Mouse (Mus musculus) CD4-positive, CD25-positive, alpha-beta regulatory T cell, adult 4 months (primary cell): ENCODE measurements around the gene Oxnad1. TPM values are rescaled to one million over a fixed set of nuclear protein-coding genes. Genes with fewer than 3 reads are reported as not detected.
"Not testable (repeated sequence)": the region's sequence is repeated elsewhere in the genome, so short reads cannot be mapped to it uniquely, and the experiment has no call there.

Source experiments
- ATAC-seq: one replicate; pipeline ENCODE4 v1.8.0; 2017
- polyA plus RNA-seq, 2 experiments: library from polyadenylated mRNA; unstranded; fragments of 100-300 nt; shearing (Covaris generic); gene quantifications; one replicate each; pipeline ENCODE4 v1.2.1; 2017

Oxnad1 gene
- polyA plus RNA-seq, 2 experiments from 2014 or later = 14.8 to 25.3 TPM

GRCm38 (mm10) chr14:32091124-32091523 lies 6.0 kb downstream of the Oxnad1 start:
- no peak for ATAC-seq

GRCm38 (mm10) chr14:32091704-32092103 lies 6.5 kb downstream of the Oxnad1 start:
- ATAC-seq = no peak

GRCm38 (mm10) chr14:32093018-32093417 lies 7.8 kb downstream of the Oxnad1 start:
- ATAC-seq = no peak

GRCm38 (mm10) chr14:32093500-32094117 lies 8.4 kb downstream of the Oxnad1 start:
- ATAC-seq = no peak

GRCm38 (mm10) chr14:32095646-32096045 lies 10.5 kb downstream of the Oxnad1 start:
- ATAC-seq = no peak

- no peak for ATAC-seq
Observed at GRCm38 (mm10) chr14:32096740-32097139, 11.6 kb downstream of the Oxnad1 start.

GRCm38 (mm10) chr14:32097691-32098090 lies 12.5 kb downstream of the Oxnad1 start:
- no peak for ATAC-seq

- no peak for ATAC-seq
Observed at GRCm38 (mm10) chr14:32098951-32099350, 13.8 kb downstream of the Oxnad1 start.

GRCm38 (mm10) chr14:32103556-32103955 lies 18.4 kb downstream of the Oxnad1 start:
- no peak for ATAC-seq

- no peak for ATAC-seq
Observed at GRCm38 (mm10) chr14:32105663-32106062, 20.5 kb downstream of the Oxnad1 start.

- ATAC-seq = no peak
Observed at GRCm38 (mm10) chr14:32106911-32107310, 21.7 kb downstream of the Oxnad1 start.

- not testable (repeated sequence) for ATAC-seq
Observed at GRCm38 (mm10) chr14:32112124-32112523, 26.9 kb downstream of the Oxnad1 start.

GRCm38 (mm10) chr14:32120940-32121919 lies 36.1 kb downstream of the Oxnad1 start:
- ATAC-seq = no peak

GRCm38 (mm10) chr14:32121920-32122315 lies 36.7 kb downstream of the Oxnad1 start:
- peak; percentile 47 for ATAC-seq

- ATAC-seq = no peak
Observed at GRCm38 (mm10) chr14:32124261-32124660, 39.1 kb downstream of the Oxnad1 start.

GRCm38 (mm10) chr14:32125256-32125655 lies 40.1 kb downstream of the Oxnad1 start:
- ATAC-seq = not testable (repeated sequence)

- no peak for ATAC-seq
Observed at GRCm38 (mm10) chr14:32128409-32128808, 43.2 kb downstream of the Oxnad1 start.

GRCm38 (mm10) chr14:32131836-32132235 lies 46.7 kb downstream of the Oxnad1 start:
- no peak for ATAC-seq

GRCm38 (mm10) chr14:32134293-32134692 lies 49.1 kb downstream of the Oxnad1 start:
- ATAC-seq = no peak

- ATAC-seq = not testable (repeated sequence)
Observed at GRCm38 (mm10) chr14:32136467-32136866, 51.3 kb downstream of the Oxnad1 start.

GRCm38 (mm10) chr14:32140359-32140965 lies 55.3 kb downstream of the Oxnad1 start:
- ATAC-seq = no peak

GRCm38 (mm10) chr14:32141723-32142122 lies 56.5 kb downstream of the Oxnad1 start, which contains the start of gene Msmb:
Msmb (plus strand) TSS chr14:32142023.
- ATAC-seq = no peak

GRCm38 (mm10) chr14:32144734-32145133 lies 59.6 kb downstream of the Oxnad1 start:
- no peak for ATAC-seq
